Mouse (Mus musculus): ENCODE results near the gene Cxcl1. TPM values are rescaled to one million over a fixed set of nuclear protein-coding genes. Genes with fewer than 3 reads are reported as not detected.
A peak's percentile ranks its signal among the peaks of the same experiment; 100 is the strongest.
"Not testable (repeated sequence)": the region's sequence is repeated elsewhere in the genome, so short reads cannot be mapped to it uniquely, and the experiment has no call there.

Cxcl1 gene
- total RNA-seq (2021): 0.86 and 1.3 TPM in 2 replicates
- long read RNA-seq, experiment 1, partial matches to known transcripts: 0 of 1 reads
- long read RNA-seq, experiment 1, other reads (novel, unspliced or antisense): 0 of 1 reads
- long read RNA-seq, experiment 2: 0 reads

GRCm38 (mm10) chr5:90890519-90891463 is at the start of gene Cxcl1:
Cxcl1 (plus strand) TSS chr5:90891241.
- peak; percentile 49 for DNase-seq

DNA sequence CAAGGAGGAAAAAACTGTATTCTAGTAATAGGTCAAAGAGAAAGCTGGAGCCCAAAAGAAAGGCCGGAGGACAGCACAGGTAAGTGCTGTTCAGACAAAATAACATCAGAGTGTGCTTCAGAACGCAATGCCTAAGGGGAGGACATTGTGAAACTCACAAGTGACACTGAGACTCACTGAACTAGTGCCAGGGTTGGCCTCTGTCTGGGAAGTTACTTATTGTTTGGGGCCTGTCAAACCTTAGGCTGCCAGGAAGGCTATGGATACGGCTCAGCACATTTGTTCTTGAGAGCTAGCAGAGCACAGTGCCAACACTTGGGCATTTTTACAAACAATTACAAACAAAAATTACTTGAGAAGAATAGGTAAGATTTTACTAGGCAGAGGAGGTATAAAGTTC is 47.1 kb upstream of the Cxcl1 start:
- DNase-seq: no peak

DNA sequence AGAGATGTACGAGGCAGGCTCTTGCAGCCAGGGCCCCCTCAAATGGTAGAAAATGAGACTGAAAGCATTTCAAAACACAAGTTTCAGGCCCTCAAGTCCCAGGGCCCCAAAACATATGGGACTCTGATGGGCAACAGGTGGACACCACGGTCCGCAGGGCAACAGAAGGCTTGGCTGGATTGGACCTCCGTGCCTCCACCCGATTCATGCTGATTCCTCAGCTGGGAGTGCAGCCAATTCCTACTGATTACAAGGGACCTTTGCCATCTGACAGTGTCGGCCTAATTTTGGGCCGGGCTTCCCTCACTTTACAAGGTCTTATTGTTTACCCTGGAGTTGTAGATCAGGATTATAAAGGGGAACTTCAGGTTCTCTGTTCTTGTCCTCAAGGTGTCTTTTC is 40.9 kb upstream of the Cxcl1 start:
- not testable (repeated sequence) for DNase-seq

DNA sequence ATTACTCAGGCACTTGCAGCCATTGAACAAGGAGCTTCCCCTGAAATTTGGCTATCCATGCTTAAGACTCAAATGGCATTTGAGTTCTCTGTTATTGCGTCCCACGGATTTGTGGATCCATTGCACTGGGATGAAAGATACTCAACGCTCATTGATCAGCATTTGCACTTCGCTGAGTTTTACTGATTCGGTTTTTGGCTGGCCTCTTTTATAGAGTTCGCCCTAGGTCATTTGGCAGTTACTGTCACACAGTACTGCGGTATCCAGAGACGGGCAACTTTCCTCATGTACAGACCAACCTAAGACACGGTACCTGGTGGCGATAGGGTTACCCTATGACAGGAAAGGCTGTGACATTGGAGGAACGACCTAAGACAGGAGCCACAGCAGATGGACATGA is 39.6 kb upstream of the Cxcl1 start:
- not testable (repeated sequence) for DNase-seq

DNA sequence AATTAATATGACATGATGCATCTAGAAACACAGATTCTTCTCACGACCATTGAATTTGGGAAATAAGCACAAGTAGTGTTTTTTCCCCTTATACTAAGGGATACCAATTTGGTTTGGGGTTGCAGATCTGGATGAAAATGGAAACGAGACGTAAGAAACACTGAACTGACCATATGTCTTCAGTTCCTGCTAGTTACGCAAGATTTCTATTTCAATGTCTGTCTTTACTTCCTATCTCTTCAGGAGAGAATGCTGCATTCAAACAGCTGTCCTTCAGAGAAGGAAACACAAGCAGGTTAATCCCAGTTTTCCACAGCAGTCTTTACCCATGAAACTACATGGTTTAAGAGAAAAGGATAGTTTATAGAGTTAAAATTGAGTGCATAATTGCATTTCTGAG is 37.8 kb upstream of the Cxcl1 start:
- no peak for DNase-seq

- no peak for DNase-seq
These were observed 35.5 kb upstream of the Cxcl1 start for GRCm38 (mm10) chr5:90855308-90856230.

DNA sequence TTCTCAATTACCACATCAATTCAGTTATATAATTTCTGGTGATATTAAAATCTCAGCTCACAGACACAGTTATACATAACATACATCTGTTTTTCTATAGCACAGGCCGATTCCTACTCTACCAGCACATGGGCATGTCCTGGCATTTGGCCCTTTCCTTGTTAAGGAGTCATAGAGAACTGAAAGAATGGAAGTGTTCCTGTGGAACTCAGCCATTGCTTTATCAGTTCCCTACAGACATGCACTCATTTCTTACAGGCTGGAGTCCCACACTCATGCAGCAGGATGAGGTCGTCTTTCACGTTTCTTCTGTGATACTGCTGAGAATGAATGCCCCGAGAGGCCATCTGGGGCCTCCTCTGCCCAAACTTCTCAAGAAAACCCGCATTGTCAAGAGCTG is 33.6 kb upstream of the Cxcl1 start:
- no peak for DNase-seq

- no peak for DNase-seq
These were observed 32.6 kb upstream of the Cxcl1 start for GRCm38 (mm10) chr5:90858429-90858828.

DNA sequence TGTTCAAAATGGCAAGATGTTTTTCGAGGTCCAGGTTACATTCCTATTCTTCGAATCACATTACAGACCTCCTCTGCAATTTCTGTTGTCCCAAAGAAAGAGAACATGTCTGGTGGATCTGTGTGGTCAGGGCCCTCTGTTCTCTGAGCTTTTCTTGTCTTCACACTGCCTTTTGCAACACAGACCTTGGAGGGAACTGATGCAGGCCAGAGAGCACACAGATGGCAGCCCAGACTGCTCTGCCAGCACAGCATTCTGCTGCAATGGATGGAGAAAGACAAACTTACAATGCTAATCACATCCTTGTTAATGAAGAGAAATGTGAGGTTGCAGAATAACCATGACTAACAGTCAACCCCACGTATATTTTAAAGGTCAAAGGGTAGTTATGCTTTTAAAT is 32.0 kb upstream of the Cxcl1 start:
- no peak for DNase-seq

DNA sequence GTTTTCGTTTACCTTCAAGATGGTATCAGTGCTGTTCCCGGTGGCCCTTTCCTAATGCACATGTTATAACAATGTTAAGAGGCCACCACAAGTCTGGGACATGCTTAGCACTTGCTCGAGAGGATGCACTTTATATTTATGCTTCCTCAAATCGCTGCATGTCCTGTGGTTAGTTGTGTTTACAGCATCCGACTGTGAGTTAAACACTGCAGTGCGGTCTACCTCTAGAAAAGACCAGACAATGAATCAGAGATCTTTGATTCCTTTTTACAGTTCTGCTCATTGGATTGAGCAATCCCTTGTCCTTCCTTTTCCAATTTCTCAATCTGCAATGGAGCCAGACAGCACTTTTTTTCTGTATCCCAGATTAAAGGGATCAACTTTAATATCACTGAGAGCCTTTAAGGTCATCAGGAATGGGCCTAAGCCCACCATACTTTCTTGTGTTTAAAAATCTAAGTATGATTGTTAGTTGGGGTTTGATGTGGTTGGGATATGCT is 29.1 kb upstream of the Cxcl1 start:
- DNase-seq: no peak

DNA sequence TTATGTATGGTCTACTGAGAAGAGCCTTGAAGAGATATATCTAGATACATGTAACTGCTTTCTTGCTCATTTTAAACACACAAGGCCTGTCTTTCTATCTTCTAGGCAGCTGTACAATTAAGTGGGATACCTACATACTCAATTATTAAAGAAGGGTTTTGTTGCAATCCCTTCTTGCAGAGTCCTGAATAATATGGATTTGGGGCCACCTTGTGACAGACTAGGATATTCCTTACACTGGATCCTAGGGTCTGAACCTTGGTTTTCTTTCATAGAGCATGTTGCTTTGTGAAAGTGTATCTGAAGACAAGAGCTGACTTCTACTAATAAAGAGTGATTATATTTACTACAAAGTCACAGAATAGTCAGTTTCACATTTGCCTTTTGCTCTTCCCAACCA is 24.3 kb upstream of the Cxcl1 start:
- DNase-seq: no peak

- no peak for DNase-seq
These were observed 18.7 kb upstream of the Cxcl1 start for GRCm38 (mm10) chr5:90872377-90872776.

DNA sequence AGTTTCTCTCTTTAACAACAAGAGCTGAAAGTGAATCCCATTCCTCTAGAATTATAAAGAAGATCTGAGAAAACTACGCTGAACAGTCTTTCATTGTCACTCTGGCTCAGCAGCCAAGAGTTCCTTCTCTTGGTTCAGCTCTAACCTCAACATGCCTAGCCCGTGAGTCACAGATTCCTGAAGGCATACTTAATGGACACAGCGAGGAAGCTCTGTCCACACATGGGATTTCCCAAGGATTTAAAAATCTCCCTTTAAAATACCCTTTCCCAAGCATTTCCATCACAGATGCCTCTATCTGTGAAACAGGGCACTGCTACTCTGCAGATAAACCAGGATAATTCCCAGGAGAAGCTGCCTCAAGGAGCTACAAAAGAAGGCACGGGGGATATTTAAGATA is 15.0 kb upstream of the Cxcl1 start:
- DNase-seq: peak; percentile 47

DNA sequence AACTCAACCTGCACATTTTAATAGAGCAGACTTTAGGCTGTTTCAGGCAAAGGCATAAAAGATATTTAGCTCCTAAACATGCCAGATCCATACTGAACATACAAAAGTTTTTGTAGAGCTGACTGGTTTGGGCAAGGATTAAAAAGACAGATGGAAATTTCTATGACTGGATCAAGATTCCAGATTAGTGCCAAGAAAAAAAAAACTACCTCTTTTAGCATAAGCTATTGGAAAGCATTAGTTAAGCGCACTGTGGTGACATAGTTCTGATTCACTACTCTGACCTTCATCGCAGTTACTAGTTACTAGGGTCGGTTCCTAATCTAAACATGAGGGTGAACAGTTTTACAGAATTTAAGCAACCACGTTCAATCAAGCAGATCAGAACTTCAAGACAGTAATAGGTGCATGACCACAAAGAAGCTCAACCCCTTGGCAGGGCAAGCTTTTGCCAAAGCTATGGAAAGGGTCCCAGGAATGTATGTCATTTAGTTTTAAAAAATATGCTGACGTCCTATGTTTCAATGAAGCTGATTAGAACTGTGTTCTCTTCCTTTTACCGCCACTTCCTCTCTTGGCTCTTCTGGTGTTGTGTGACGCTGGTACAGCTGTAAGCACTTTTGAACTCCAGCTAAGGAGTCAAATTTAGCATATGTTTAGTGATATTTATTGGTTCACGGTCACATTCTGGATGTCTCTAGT is 14.4 kb upstream of the Cxcl1 start:
- DNase-seq: no peak

- DNase-seq: no peak
These were observed 13.9 kb upstream of the Cxcl1 start for GRCm38 (mm10) chr5:90877173-90877512.

DNA sequence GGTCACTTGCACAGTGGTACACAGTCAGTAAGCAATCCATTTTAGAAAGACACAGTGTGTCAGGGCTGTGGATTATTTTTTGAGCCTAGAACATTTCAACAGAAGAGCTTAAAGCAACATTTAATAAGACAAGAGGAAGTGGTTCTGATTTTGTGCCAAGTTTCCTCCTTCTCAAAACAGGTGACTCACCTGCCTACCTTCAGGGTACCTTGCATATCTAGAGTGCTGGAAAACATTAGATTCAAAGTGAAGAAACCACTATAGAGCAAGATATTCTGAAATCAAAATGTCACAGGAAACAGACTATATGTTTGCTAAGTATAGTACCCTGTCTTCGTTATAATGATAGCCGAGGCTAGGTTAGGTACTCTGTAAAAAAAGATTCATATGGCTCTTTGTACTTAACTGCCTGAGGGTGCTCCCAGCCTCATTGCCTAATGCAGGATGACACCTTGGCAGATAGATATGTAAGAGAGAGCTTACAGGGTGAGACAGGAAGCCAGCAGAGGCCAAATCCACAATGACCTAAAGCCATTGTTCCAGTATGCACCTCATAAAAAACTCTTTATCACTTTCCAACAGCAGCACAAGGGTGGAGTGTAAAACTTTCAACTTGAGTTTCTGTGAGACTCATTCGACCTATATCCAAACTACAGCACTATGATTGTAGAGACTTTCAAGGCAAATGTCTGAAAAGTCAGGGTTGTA is 11.6 kb upstream of the Cxcl1 start:
- no peak for DNase-seq

- DNase-seq: no peak
These were observed 10.6 kb upstream of the Cxcl1 start for GRCm38 (mm10) chr5:90880335-90880850.

DNA sequence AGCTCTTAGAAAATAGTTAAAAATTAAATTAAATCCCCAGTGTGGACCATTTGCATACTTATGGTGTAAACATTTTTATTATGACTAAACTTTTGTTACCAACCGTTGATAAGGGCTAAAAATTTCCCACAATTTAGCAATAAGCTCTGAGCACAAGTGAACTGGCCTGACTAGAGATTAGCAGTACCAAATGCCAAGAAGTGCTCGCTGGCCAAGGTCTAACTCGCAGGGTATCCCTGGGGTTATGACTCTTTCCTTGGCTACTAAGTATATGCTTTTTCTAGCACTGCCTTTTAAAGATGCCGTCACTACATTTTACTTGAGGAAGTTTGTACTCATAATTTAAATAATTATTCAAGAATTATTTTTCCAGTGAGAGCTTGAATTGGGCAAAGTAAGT is 10.0 kb upstream of the Cxcl1 start:
- DNase-seq: peak; percentile 33

DNA sequence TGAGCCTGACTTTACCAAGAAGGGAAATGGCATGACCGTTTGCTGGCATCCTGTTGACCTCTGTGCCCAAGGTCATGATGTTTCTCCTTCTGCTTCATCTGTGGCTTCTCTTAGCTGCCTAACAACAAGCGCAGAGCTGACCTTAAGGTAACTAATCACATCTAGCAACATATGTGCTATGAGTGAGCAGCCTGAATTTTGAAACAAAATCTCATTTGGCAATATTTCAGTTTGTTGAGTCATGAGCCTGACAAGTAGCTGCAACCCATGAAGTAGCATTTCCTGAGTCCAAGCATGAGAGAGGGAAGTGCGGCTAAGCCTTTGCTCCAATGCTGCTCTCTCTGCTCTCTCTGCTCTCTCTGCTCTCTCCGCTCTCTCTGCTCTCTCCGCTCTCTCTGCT is 9.4 kb upstream of the Cxcl1 start:
- no peak for DNase-seq

DNA sequence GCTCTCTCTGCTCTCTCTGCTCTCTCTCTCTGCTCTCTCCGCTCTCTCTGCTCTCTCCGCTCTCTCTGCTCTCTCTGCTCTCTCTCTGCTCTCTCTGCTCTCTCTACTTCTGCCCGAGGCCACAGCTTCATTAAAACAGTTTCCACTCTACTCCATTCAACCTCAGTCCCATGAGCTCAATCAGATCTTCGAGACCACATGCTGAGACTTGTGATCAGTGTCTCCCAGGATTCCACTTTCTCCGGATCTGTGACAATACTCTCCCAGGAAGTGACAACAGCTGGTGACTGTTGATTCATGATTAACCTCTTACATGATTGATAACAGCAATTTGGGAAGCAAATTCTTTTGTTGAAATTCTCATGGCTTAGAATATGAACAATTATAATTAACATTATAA is 8.9 kb upstream of the Cxcl1 start:
- no peak for DNase-seq

- DNase-seq: no peak
These were observed 6.3 kb upstream of the Cxcl1 start for GRCm38 (mm10) chr5:90884628-90885242.
